Mouse (Mus musculus) cerebellum, adult 2 months (tissue): ENCODE data around the gene Colgalt1.

Experiments used
- CTCF ChIP-seq: fragments of 200-500 bp; IDR thresholded peaks from 2 replicates; pipeline ENCODE4 v1.5.1; 2011; ENCODE audit warnings: low read depth, mild to moderate bottlenecking, control low read depth, low read length, moderate library complexity, borderline replicate concordance; ENCODE audit not compliant: insufficient read depth
- POLR2A ChIP-seq: fragments of 200-500 bp; IDR thresholded peaks from 2 replicates; pipeline ENCODE4 v1.6.1; 2011; ENCODE audit warnings: low read length, control low read depth, borderline replicate concordance; ENCODE audit not compliant: insufficient read depth

- TF ChIP-seq POLR2A, result no peak
- TF ChIP-seq CTCF, result no peak
These were observed 19.0 kb downstream of the Colgalt1 start for GRCm38 (mm10) chr8:71629781-71630212.
